Mouse (Mus musculus) hindbrain, embryonic 14.5 days (tissue): ENCODE measurements around the gene Fam83e. TPM values are rescaled to one million over a fixed set of nuclear protein-coding genes. Genes with fewer than 3 reads are reported as not detected.

Source experiments
- ATAC-seq: fragments of 200-750 bp; cut with Nextera tagmentation; 2 replicates; pipeline ENCODE4 v1.8.0; 2017; ENCODE audit warnings: moderate number of reproducible peaks, mild to moderate bottlenecking, moderate TSS enrichment, moderate library complexity; ENCODE audit not compliant: low FRiP score
- DNase-seq: peaks from one replicate; pipeline ENCODE4 v3.0.0-alpha.2; 2015; ENCODE audit warnings: low spot score
- H3K27ac ChIP-seq: fragments of 300-500 bp; sonication (generic); 2 replicates; pipeline ENCODE4 v1.5.1; 2014; ENCODE audit warnings: mild to moderate bottlenecking, moderate library complexity
- H3K27me3 ChIP-seq: fragments of 300-500 bp; sonication (generic); 2 replicates; pipeline ENCODE4 v1.6.1; 2014; ENCODE audit warnings: mild to moderate bottlenecking, low read length, mixed read lengths; ENCODE audit not compliant: control insufficient read depth, insufficient read depth
- H3K36me3 ChIP-seq: fragments of 300-500 bp; sonication (generic); replicated peaks from 2 replicates; pipeline ENCODE4 v1.6.1; 2014; ENCODE audit not compliant: control insufficient read depth, insufficient read depth
- H3K4me1 ChIP-seq: fragments of 300-500 bp; sonication (generic); replicated peaks from 2 replicates; pipeline ENCODE4 v1.6.1; 2014; ENCODE audit warnings: antibody characterized with exemption, low read length, mixed read lengths; ENCODE audit not compliant: control insufficient read depth, insufficient read depth
- H3K4me2 ChIP-seq: fragments of 300-500 bp; sonication (generic); replicated peaks from 2 replicates; pipeline ENCODE4 v1.6.1; 2014; ENCODE audit warnings: mild to moderate bottlenecking, moderate library complexity
- H3K4me3 ChIP-seq: fragments of 300-500 bp; sonication (generic); replicated peaks from 2 replicates; pipeline ENCODE4 v1.5.1; 2014; ENCODE audit warnings: mild to moderate bottlenecking, low read length
- H3K9ac ChIP-seq: fragments of 300-500 bp; sonication (generic); 2 replicates; pipeline ENCODE4 v1.6.1; 2014
- H3K9me3 ChIP-seq: fragments of 300-500 bp; sonication (generic); 2 replicates; pipeline ENCODE4 v1.6.1; 2016; ENCODE audit warnings: low read length; ENCODE audit not compliant: control insufficient read depth
- whole genome bisulfite sequencing: fragments of 180-500 bp; shearing (Covaris S2); extraction: QIAGEN DNeasy Blood & Tissue Kit; methylation state at CpG from one replicate; pipeline ENCODE4 v1.1.7; 2014; 5-methylcytosine and 5-hydroxymethylcytosine counted together
- polyA plus RNA-seq: library from polyadenylated mRNA; unstranded; fragments of >200 nt; fragmentation: Nextera tagmentation; extraction: Ambion mirVana; gene quantifications from 2 replicates; pipeline ENCODE4 v1.2.1, GENCODE M21; 2014

Fam83e gene
- polyA plus RNA-seq, 1 experiment from 2014 or later: 0.17 TPM

GRCm38 (mm10) chr7:45742338-45742737 is 21.3 kb downstream of the Fam83e start:
- no peak for DNase-seq
- WGBS: 42% methylated on average over 19 of the region's 19 CpGs
- Histone ChIP-seq H3K27me3 (no peaks in the 10 kb centered on the region), H3K9me3 (no peaks in the 10 kb centered on the region), H3K27ac (no peak overlapping the region), H3K9ac (no peak overlapping the region), H3K4me2 (peak overlapping the region; percentile 18; the same call in 1 of the 2 replicates), H3K4me3 (no peak overlapping the region), H3K4me1 (no peaks in the 10 kb centered on the region), H3K36me3 (no peaks in the 10 kb centered on the region)
- no peak for ATAC-seq

- DNase-seq: peak; percentile 60
- no peaks in the 10 kb centered on the region for H3K36me3 ChIP-seq
- no peak for ATAC-seq
- no peak overlapping the region for H3K4me3 ChIP-seq
- H3K27ac ChIP-seq: no peak overlapping the region
- no peaks in the 10 kb centered on the region for H3K27me3 ChIP-seq
- no peak overlapping the region for H3K9ac ChIP-seq
- H3K4me2 ChIP-seq: no peak overlapping the region
- no peaks in the 10 kb centered on the region; the same call in 1 of the 2 replicates for H3K4me1 ChIP-seq
- no peaks in the 10 kb centered on the region for H3K9me3 ChIP-seq
- WGBS: 50% methylated on average over 2 of the region's 2 CpGs
Observed at GRCm38 (mm10) chr7:45744387-45744786, 23.4 kb downstream of the Fam83e start.

- 65% methylated on average over 6 of the region's 6 CpGs for WGBS
- ATAC-seq: no peak
- no peaks in the 10 kb centered on the region for H3K9me3 ChIP-seq
Observed at GRCm38 (mm10) chr7:45746518-45746917, 25.5 kb downstream of the Fam83e start.

DNA sequence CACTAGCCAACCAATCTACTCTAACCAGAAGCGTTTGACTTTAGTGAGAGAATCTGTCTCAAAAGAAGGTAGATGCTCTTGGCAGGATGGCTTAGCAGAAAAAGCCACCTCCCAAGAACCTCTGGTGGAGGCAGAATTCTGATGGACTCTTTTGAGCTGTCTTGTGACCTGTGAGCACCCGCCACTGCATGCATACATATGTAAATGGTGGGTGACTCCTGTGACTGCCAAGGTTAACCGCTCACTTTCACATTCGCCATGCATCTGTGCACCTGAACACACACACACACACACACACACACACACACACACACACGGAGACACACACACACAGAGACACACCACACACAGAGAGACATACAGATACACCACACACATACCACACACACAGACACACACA is 26.4 kb downstream of the Fam83e start:
- WGBS: 85% methylated on average over 5 of the region's 5 CpGs
- Histone ChIP-seq H3K36me3 (no peaks in the 10 kb centered on the region), H3K4me1 (no peaks in the 10 kb centered on the region; the same call in 1 of the 2 replicates), H3K4me3 (no peak overlapping the region), H3K27me3 (no peaks in the 10 kb centered on the region), H3K9ac (no peak overlapping the region), H3K9me3 (no peaks in the 10 kb centered on the region), H3K27ac (no peak overlapping the region), H3K4me2 (no peak overlapping the region)
- ATAC-seq (no peak), DNase-seq (no peak)

More at GRCm38 (mm10) chr7:45746518-45746917, 25.5 kb downstream of the Fam83e start:
- Histone ChIP-seq H3K9ac (no peak overlapping the region), H3K27me3 (no peaks in the 10 kb centered on the region), H3K27ac (no peak overlapping the region), H3K36me3 (no peaks in the 10 kb centered on the region), H3K4me1 (no peaks in the 10 kb centered on the region; the same call in 1 of the 2 replicates), H3K4me2 (no peak overlapping the region), H3K4me3 (no peak overlapping the region)
- no peak for DNase-seq

DNA sequence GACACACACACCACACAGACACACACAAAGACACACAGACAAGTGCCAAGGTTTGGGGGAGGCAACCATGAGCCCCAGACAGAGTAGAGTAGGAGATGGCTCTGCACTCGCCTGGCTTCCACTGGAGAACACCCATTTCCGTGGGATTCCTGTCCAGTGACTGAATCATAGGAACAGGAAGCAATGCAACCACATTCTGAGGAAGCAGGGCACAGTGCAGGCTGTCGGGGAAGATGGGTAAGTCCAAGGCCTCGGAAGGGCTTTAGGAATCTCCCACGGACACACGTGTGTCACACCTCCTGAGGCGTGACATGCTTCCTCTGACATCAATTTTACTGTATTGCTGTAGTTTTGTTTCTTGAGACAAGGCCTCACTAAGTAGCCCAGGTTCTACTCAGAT is 27.1 kb downstream of the Fam83e start:
- Histone ChIP-seq H3K9ac (no peak overlapping the region), H3K4me2 (no peak overlapping the region), H3K4me1 (no peaks in the 10 kb centered on the region; the same call in 1 of the 2 replicates), H3K27me3 (no peaks in the 10 kb centered on the region), H3K4me3 (no peak overlapping the region), H3K9me3 (no peaks in the 10 kb centered on the region), H3K27ac (no peak overlapping the region), H3K36me3 (no peaks in the 10 kb centered on the region)
- ATAC-seq (no peak), DNase-seq (no peak)
- 75% methylated on average over 7 of the region's 7 CpGs for WGBS

GRCm38 (mm10) chr7:45749401-45749800 is 28.4 kb downstream of the Fam83e start:
- no peak overlapping the region for H3K27ac ChIP-seq
- no peak overlapping the region for H3K4me3 ChIP-seq
- H3K36me3 ChIP-seq: no peaks in the 10 kb centered on the region
- H3K4me1 ChIP-seq: no peaks in the 10 kb centered on the region; the same call in 1 of the 2 replicates
- DNase-seq (no peak), ATAC-seq (no peak)
- 54% methylated on average over 9 of the region's 10 CpGs for WGBS
- H3K9me3 ChIP-seq: no peaks in the 10 kb centered on the region
- H3K4me2 ChIP-seq: no peak overlapping the region
- H3K27me3 ChIP-seq: no peaks in the 10 kb centered on the region
- H3K9ac ChIP-seq: peak overlapping the region; percentile 4; the same call in 1 of the 2 replicates

DNA sequence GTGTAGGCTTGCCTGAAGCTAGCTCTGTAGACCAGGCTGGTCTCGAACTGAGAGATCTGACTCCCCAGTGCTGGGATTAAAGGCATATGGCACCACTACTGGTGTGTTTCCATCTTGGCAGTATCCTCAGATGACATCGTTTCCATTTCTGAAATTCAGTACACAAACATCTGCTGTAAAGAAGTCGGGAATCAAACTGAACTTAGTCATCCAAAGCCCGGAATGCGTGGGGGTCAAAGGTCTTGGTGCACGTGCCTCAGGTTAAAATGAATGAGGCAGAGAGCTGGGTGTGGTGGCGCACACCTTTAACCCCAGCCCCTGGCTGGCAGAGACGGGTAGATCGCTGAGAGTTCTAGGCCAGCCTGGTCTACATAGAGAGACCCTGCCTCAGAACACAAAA is 29.1 kb downstream of the Fam83e start:
- Histone ChIP-seq H3K9me3 (no peaks in the 10 kb centered on the region), H3K4me1 (no peaks in the 10 kb centered on the region; the same call in 1 of the 2 replicates), H3K9ac (no peak overlapping the region), H3K36me3 (no peaks in the 10 kb centered on the region), H3K4me3 (no peak overlapping the region), H3K4me2 (no peak overlapping the region), H3K27me3 (no peaks in the 10 kb centered on the region), H3K27ac (no peak overlapping the region)
- WGBS: 86% methylated on average over 9 of the region's 9 CpGs
- DNase-seq (no peak), ATAC-seq (no peak)

DNA sequence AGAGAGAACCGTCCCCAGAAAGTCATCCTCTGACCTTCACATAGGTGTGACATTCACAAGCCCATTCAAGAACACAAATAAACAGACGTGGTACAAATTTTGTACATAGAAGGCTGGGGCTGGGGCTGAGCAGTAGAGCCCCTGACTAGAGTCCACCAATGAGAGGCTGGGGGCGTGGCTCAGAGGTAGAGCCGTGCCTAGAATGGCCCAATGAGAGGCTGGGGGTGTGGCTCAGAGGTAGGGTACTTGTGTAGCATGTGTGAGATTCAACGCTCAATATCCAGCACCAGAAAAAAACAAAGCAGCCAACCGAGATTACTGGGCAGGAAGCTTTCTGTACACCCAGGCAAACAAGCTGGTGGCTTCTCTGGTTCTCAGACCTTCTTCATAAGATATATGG is 34.7 kb downstream of the Fam83e start:
- DNase-seq (no peak), ATAC-seq (no peak)
- Histone ChIP-seq H3K4me1 (peaks cover 6% of the 10 kb centered on the region; the same call in 1 of the 2 replicates), H3K4me3 (no peak overlapping the region), H3K9ac (no peak overlapping the region), H3K9me3 (no peaks in the 10 kb centered on the region), H3K27ac (no peak overlapping the region), H3K36me3 (no peaks in the 10 kb centered on the region), H3K27me3 (peaks cover 25% of the 10 kb centered on the region), H3K4me2 (no peak overlapping the region)
- WGBS: 63% methylated on average over 6 of the region's 6 CpGs

GRCm38 (mm10) chr7:45759400-45759799 is 38.4 kb downstream of the Fam83e start:
- Histone ChIP-seq H3K36me3 (no peaks in the 10 kb centered on the region), H3K27me3 (peaks cover 25% of the 10 kb centered on the region), H3K9ac (no peak overlapping the region), H3K4me1 (peaks cover 6% of the 10 kb centered on the region; the same call in 1 of the 2 replicates), H3K4me2 (0 out of 2 replicates have a peak overlapping the region, but pooled peaks have one; percentile 12), H3K9me3 (no peaks in the 10 kb centered on the region), H3K27ac (no peak overlapping the region), H3K4me3 (no peak overlapping the region)
- WGBS: 11% methylated on average over 27 of the region's 27 CpGs
- ATAC-seq (no peak), DNase-seq (no peak)

DNA sequence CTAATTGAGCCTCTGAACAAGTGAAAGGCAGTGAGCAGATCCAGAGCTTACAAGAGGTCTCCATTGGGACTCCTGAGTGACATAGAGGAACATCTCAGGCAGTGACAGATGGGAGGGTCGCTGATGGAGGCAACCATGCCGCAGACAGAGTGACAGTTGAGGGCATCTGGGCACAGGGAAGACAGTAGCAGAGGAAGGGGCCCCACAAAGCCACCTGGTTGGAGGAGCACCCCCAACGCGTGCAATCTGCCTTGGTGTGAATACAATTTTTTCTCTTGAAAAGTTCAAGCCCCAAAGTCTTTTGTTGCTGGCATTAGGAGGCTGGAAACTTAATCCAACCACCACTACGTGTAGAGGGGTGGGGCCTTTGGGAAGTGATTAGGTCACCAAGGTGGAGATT is 39.1 kb downstream of the Fam83e start:
- no peak overlapping the region for H3K4me3 ChIP-seq
- H3K9ac ChIP-seq: no peak overlapping the region
- WGBS: 55% methylated on average over 5 of the region's 5 CpGs
- ATAC-seq (no peak), DNase-seq (no peak)
- no peak overlapping the region for H3K4me2 ChIP-seq
- no peaks in the 10 kb centered on the region for H3K9me3 ChIP-seq
- H3K36me3 ChIP-seq: no peaks in the 10 kb centered on the region
- peaks cover 25% of the 10 kb centered on the region for H3K27me3 ChIP-seq
- peaks cover 6% of the 10 kb centered on the region; the same call in 1 of the 2 replicates for H3K4me1 ChIP-seq
- H3K27ac ChIP-seq: no peak overlapping the region
